Mouse (Mus musculus) heart, postnatal 4 days (tissue): ENCODE data around the gene Prame. TPM values are rescaled to one million over a fixed set of nuclear protein-coding genes. Genes with fewer than 3 reads are reported as not detected.
"Not testable (repeated sequence)": the region's sequence is repeated elsewhere in the genome, so short reads cannot be mapped to it uniquely, and the experiment has no call there.

Experiments used
- DNase-seq: peaks from one replicate; pipeline ENCODE4 v3.0.0; 2021
- total RNA-seq, 2 experiments: library from RNA; stranded (reverse); gene quantifications; 2 replicates each; pipeline ENCODE4 v1.2.3; 2021

Gene Prame
- total RNA-seq = not detected

GRCm38 (mm10) chrX:135627605-135628004 is at the start of gene Prame:
Gene Prame, minus strand, starts transcription at chrX:135627705.
- DNase-seq = no peak

DNA sequence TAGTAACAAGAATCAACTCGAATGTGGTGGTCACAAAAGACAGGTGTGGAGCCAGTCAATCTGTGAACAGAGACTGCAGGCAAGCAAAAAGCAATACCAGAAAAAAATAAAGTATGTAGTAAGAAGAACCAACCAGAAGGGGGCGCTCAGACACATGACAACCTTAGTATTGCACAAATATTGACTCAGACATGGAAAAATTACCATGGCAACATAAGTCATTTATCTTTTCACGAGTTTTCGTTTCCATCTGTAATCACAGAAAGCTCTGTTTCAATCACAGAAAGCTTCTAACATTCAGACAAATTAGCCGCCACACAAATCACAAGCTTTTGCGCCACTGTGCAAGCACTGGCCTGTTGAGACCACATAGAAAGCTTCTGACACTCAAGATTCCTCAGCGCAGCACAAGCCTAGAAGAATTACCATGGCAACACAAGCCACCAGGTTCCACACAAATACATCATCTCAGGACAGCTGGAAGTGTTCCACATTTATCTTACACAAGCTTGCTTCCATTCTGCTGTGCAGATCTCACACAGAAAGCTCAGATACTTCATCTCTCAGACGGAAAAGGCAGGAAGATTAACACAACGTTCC is 24.8 kb upstream of the Prame start:
- no peak for DNase-seq

GRCm38 (mm10) chrX:135601298-135602029 is 26.0 kb downstream of the Prame start:
- DNase-seq = peak; percentile 12

GRCm38 (mm10) chrX:135598677-135599076 is 28.8 kb downstream of the Prame start, which contains the start of gene Nxf7:
Gene Nxf7, minus strand, starts transcription at chrX:135598777.
- DNase-seq = no peak

DNA sequence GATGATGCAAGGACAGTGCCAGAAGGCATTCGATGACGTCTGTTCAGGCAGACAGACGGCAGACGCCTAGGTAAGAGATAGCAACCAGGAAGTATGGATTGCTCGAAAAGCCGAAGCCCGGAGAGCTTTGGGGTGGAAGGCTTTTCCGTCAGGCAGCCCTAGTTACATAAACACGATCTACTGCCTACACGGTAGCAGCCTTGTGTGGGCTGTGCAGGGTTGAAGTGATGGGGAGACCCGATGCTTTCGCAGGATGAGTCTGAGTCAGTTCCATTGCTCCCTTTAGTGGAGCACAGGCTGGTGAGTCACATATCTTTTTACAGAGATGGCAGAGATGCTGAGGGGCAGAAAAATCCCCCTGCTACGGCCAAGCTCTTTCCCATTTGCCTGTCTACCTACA is 29.4 kb downstream of the Prame start:
- no peak for DNase-seq

- no peak for DNase-seq
Observed at GRCm38 (mm10) chrX:135576412-135576811, 51.1 kb downstream of the Prame start.

DNA sequence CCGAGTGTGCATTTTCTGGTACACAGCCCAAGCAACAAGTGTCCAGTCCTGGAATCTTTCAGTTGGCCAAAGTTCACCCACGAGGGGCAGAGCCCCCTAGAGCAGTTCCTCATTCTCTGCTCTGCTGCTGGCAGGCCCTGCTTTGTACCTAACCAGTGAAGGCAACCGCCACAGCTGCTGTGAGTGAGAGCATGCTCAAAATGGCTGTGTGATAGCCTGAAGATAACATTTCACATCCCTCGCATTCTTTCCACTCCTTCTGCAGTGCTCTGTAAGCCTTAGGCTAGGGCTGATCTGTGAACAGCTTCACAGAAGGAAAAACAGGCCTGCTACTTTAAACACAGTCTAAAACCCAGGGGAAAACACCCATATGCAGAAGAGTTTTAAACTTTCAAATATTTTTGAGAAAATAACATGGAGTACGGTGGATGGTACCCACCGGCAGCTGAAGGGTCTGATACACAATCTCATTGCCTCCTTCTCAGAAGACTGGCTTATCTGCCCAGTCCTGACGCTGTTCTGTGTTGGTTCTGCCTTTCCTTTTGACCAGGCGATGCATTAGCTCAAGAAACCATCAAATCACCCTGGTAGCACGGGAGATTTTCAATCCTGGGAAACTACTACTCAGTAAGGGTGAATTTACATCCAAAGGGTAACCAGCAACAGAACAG is 52.4 kb downstream of the Prame start:
- not testable (repeated sequence) for DNase-seq

DNA sequence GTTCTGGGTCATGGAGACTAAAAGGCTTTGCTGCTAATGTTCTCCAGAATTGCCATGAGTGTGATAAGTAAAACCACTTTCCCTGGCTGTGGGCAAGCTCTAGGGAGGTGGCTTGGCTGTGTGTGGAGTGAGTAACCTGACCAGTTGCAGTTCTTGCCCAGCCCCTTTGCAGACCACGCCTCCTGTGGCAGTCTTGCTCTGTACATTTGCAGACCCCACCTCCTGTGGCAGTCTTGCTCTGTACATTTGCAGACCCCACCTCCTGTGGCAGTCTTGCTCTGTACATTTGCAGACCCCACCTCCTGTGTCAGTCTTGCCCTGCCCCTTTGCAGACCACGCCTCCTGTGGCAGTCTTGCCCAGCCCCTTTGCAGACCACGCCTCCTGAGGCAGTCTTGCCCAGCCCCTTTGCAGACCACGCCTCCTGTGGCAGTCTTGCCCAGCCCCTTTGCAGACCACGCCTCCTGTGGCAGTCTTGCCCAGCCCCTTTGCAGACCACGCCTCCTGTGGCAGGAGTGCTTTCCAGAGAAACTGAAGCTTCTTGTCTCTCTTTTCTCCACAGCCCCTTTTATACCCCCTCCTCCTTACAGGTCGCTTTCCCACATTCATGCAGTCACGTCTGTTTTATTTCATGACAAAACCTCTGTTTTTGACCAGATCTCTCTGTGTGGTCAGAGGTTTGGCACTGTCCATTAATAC is 53.1 kb downstream of the Prame start:
- peak; percentile 11 for DNase-seq

- DNase-seq = peak; percentile 66
Observed at GRCm38 (mm10) chrX:135569467-135569866, 58.0 kb downstream of the Prame start.

GRCm38 (mm10) chrX:135564934-135565333 is 62.6 kb downstream of the Prame start:
- DNase-seq = not testable (repeated sequence)

Other genes starting within 250 kb of the Prame start
- not detected for gene Gm7903, start 193.9 kb downstream of the Prame start, total RNA-seq
- gene AV320801, start 133.1 kb downstream of the Prame start, total RNA-seq = not detected
- gene Nxf7, start 28.9 kb downstream of the Prame start, total RNA-seq = 1 to 10 TPM in 1 of 2 experiments, under 1 TPM in 1; 0.48 to 1.1 TPM
- not detected for gene Tcp11x2, start 66.1 kb upstream of the Prame start, total RNA-seq
- gene Tmsb15a, start 97.6 kb upstream of the Prame start, total RNA-seq = not detected
- 10 to 100 TPM; 11.5 to 12.4 TPM for gene Armcx5, start 115.0 kb upstream of the Prame start, total RNA-seq
- 10 to 100 TPM; 30.3 to 34.1 TPM for gene Gprasp1, start 115.0 kb upstream of the Prame start, total RNA-seq
- 10 to 100 TPM; 47.2 to 61.2 TPM for gene Bhlhb9, start 169.9 kb upstream of the Prame start, total RNA-seq
- gene Gprasp2, start 211.3 kb upstream of the Prame start, total RNA-seq = 10 to 100 TPM in 1 of 2 experiments, 1 to 10 TPM in 1; 8.0 to 11.9 TPM